Mouse (Mus musculus) liver, postnatal 0 days (tissue): ENCODE results near the gene Col9a3. TPM values are rescaled to one million over a fixed set of nuclear protein-coding genes. Genes with fewer than 3 reads are reported as not detected.
A peak's percentile ranks its signal among the peaks of the same experiment; 100 is the strongest.

Experiments used
- ATAC-seq: fragments of 200-750 bp; cut with Nextera tagmentation; 2 replicates; pipeline ENCODE4 v1.8.0; 2017; ENCODE audit warnings: mild to moderate bottlenecking, moderate library complexity
- DNase-seq: peaks from one replicate; pipeline ENCODE4 v3.0.0-alpha.2; 2016
- H3K27ac ChIP-seq: fragments of 300-500 bp; sonication (generic); 2 replicates; pipeline ENCODE4 v1.5.1; 2014; ENCODE audit warnings: antibody characterized with exemption, moderate library complexity, mild to moderate bottlenecking, low read depth
- H3K27me3 ChIP-seq: fragments of 300-500 bp; sonication (generic); 2 replicates; pipeline ENCODE4 v1.6.1; 2014; ENCODE audit warnings: low read length, control low read depth, mixed read lengths; ENCODE audit not compliant: insufficient read depth
- H3K36me3 ChIP-seq: fragments of 300-500 bp; sonication (generic); replicated peaks from 2 replicates; pipeline ENCODE4 v1.6.1; 2014; ENCODE audit warnings: mild to moderate bottlenecking, control low read depth, low read length, moderate library complexity, mixed read lengths; ENCODE audit not compliant: insufficient read depth
- H3K4me1 ChIP-seq: fragments of 300-500 bp; sonication (generic); 2 replicates; pipeline ENCODE4 v1.6.1; 2014; ENCODE audit warnings: antibody characterized with exemption, mild to moderate bottlenecking, control low read depth; ENCODE audit not compliant: insufficient read depth
- H3K4me2 ChIP-seq: fragments of 300-500 bp; sonication (generic); 2 replicates; pipeline ENCODE4 v1.6.1; 2014; ENCODE audit warnings: low read depth, mild to moderate bottlenecking, low read length, moderate library complexity, mixed read lengths
- H3K4me3 ChIP-seq: fragments of 300-500 bp; sonication (generic); 2 replicates; pipeline ENCODE4 v1.5.1; 2014; ENCODE audit warnings: low read depth, low read length
- H3K9ac ChIP-seq: fragments of 300-500 bp; sonication (generic); replicated peaks from 2 replicates; pipeline ENCODE4 v1.6.1; 2014; ENCODE audit warnings: mild to moderate bottlenecking, moderate library complexity
- H3K9me3 ChIP-seq: fragments of 300-500 bp; sonication (generic); 2 replicates; pipeline ENCODE4 v1.6.1; 2016; ENCODE audit warnings: mild to moderate bottlenecking, control low read depth, low read length, mixed read lengths
- CTCF ChIP-seq: sonication (generic); IDR thresholded peaks from 2 replicates; pipeline ENCODE4 v1.5.1; 2016; ENCODE audit warnings: antibody characterized with exemption, low read depth
- EP300 ChIP-seq: IDR thresholded peaks from 2 replicates; pipeline ENCODE4 v1.6.1; 2016; ENCODE audit warnings: antibody characterized with exemption, low read depth, mild to moderate bottlenecking
- WGBS: fragments of 180-500 bp; shearing (Covaris S2); extraction: QIAGEN DNeasy Blood & Tissue Kit; methylation state at CpG from one replicate; pipeline ENCODE4 v1.1.7; 2014; ENCODE audit not compliant: insufficient replicate concordance; 5-methylcytosine and 5-hydroxymethylcytosine counted together
- polyA plus RNA-seq: library from polyadenylated mRNA; unstranded; fragments of >200 nt; fragmentation: Nextera tagmentation; extraction: Ambion mirVana; gene quantifications from 2 replicates; pipeline ENCODE4 v1.2.1, GENCODE M21; 2015

Col9a3 gene
- polyA plus RNA-seq, 1 experiment from 2014 or later = 0.63 TPM

DNA sequence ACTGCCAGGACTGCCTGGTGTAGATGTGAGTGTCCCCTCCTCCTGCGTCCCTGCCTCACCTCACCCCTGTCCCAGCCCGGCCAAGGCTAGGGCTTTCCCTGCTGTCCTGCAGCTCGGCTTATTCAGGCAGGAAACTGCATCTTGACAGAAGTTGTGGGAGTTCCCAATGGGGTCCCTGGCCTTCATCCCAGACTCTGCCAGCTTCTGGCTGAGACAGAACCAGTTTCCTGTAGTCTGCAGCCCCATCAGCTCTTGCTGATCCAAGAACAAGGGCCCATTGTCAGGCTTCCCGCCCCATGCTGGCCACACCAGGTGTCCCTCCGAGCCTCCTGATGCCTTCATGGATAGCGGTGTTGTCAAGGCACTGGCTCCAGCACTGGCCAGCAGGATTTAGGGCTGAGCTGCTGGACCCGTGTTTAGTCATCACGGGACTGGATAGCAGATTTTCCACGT lies 3.0 kb downstream of the Col9a3 start:
- H3K4me2 ChIP-seq = no peak overlapping the region
- no peaks in the 10 kb centered on the region for H3K9me3 ChIP-seq
- H3K4me1 ChIP-seq = no peaks in the 10 kb centered on the region
- DNase-seq (no peak), ATAC-seq (no peak)
- no peak overlapping the region for H3K9ac ChIP-seq
- no peak overlapping the region for H3K27ac ChIP-seq
- H3K36me3 ChIP-seq = no peaks in the 10 kb centered on the region
- WGBS = 32% methylated on average over 9 of the region's 9 CpGs
- H3K27me3 ChIP-seq = peaks cover 12% of the 10 kb centered on the region; the same call in 1 of the 2 replicates
- no peak overlapping the region for H3K4me3 ChIP-seq
- TF ChIP-seq EP300 = no peak
- TF ChIP-seq CTCF = no peak

DNA sequence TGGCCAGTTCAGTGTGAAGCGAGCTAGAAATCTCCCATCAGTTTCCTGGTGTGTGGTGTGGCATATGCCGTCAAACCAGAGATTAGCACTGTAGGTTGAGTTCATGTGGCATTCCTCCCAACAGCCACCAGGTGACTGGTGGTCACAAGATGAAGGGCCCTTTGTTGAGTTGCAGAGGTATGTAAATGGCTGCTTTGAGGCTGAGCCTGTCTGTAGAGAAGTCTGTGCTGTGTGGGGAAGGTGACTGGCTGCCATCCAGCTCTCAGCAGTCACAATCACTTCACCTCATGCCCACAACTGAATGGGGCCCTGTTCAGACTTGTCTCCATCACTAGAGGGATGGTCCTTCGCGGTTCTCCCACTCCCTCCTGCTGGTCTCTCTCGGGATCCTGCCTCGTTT lies 7.2 kb downstream of the Col9a3 start:
- no peak overlapping the region for H3K27ac ChIP-seq
- H3K4me2 ChIP-seq = no peak overlapping the region
- WGBS = 66% methylated on average over 6 of the region's 6 CpGs
- H3K36me3 ChIP-seq = no peaks in the 10 kb centered on the region
- H3K9ac ChIP-seq = no peak overlapping the region
- TF ChIP-seq EP300 = no peak
- no peak for TF ChIP-seq CTCF
- no peaks in the 10 kb centered on the region for H3K27me3 ChIP-seq
- H3K4me1 ChIP-seq = peaks cover under 1% of the 10 kb centered on the region; the same call in 1 of the 2 replicates
- ATAC-seq = no peak
- no peak overlapping the region for H3K4me3 ChIP-seq
- no peaks in the 10 kb centered on the region for H3K9me3 ChIP-seq
- DNase-seq = no peak

DNA sequence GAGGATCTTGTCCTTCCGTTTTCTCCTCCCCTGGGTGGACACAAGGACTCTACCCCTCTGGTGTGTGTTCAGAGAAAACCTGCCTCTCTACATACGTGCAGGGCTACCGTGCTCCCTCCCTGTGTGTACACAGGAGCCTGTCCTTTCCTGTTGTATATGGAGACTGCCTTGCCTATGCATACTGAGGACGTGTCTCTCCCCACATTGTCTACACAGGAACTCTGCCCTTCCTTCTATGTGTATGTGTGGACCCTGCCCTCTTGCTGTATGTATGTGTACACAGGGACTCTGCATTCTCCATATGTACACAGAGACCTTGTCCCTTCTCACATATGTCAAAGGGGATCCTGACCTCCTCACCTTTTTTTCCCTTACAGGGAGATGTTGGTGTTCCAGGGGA lies 12.7 kb downstream of the Col9a3 start:
- H3K9me3 ChIP-seq = no peaks in the 10 kb centered on the region
- H3K9ac ChIP-seq = no peak overlapping the region
- TF ChIP-seq CTCF = no peak
- no peak for TF ChIP-seq EP300
- no peaks in the 10 kb centered on the region for H3K27me3 ChIP-seq
- H3K4me2 ChIP-seq = no peak overlapping the region
- DNase-seq = no peak
- H3K36me3 ChIP-seq = no peaks in the 10 kb centered on the region
- H3K4me1 ChIP-seq = peaks cover 5% of the 10 kb centered on the region; the same call in 1 of the 2 replicates
- H3K27ac ChIP-seq = peak overlapping the region; percentile 35; the same call in 1 of the 2 replicates
- H3K4me3 ChIP-seq = no peak overlapping the region
- ATAC-seq = peak; percentile 55
- 52% methylated on average over 4 of the region's 4 CpGs for WGBS

DNA sequence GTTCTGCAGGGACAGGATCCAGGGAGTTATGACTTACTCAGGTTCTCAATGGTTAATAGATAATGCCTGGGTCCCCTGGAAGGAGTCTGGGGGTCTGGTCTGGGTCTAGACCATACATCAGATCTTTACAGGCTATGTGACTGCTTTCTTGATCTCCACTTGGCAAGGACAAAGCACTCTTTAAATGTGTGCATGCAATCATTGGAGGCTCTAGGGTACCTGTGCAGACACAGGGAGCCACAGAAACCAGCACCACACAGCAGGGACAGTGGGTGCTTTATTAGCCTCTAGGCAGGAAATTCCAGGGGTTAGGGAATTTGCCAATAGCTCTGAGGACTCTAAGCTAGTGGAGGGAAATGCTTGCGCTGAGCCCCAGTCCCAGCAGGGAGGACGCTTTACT lies 14.3 kb downstream of the Col9a3 start:
- Histone ChIP-seq H3K4me2 (no peak overlapping the region), H3K9ac (no peak overlapping the region), H3K36me3 (no peaks in the 10 kb centered on the region), H3K9me3 (no peaks in the 10 kb centered on the region), H3K4me3 (no peak overlapping the region), H3K4me1 (peaks cover 5% of the 10 kb centered on the region; the same call in 1 of the 2 replicates), H3K27me3 (no peaks in the 10 kb centered on the region), H3K27ac (no peak overlapping the region)
- TF ChIP-seq CTCF (no peak), EP300 (no peak)
- ATAC-seq (no peak), DNase-seq (no peak)
- WGBS = 66% methylated on average over 2 of the region's 2 CpGs

DNA sequence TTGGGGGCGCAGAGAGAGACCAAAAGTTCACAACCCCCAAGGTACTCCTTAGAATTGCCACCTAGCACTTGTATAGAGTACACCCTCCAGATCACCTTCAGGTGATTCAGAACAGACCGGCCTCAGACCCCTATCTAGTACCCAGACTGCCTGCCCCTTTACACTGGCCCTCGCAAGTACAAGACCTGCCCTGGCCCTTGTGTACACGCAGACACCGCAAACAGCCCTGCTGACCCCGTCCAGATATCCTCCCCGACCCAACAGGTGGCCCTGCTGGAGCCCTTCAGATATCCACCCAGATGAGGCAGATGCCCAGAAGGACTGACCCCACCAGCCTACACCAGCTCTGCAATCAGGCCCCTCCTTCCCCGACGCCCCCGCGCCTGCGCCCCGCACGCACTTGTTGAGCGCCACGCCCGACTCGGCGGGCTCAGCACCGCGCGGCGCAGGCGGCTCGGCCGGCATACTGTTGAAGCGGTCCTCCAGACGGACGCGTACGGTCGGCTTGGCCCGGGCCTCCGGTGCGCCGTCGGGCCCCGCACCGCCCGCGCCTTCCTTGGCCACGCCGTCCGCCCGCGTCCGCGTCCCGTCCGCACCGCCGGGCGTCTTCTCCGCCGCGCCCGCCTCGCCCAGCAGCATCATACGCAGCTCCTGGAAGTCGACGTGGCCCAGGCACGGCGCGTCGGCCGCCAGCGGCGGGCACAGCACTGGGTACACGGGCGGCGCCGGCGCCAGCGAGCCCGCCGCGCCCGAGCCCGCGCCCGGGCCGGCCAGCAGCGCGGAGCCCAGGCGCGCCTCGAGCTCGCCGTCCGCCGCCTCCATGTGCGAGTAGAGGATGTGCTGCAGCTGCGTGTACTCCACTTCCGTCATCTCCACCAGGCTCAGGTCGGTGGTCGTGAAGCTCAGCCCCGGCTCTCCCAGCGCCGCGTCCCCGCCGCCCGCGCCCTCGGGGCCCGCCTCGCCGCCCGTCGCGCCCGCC lies 44.3 kb downstream of the Col9a3 start:
- no peaks in the 10 kb centered on the region for H3K36me3 ChIP-seq
- H3K9ac ChIP-seq = no peak overlapping the region
- H3K4me1 ChIP-seq = no peaks in the 10 kb centered on the region
- peaks cover 28% of the 10 kb centered on the region for H3K27me3 ChIP-seq
- no peak overlapping the region for H3K27ac ChIP-seq
- H3K4me2 ChIP-seq = peak overlapping the region; percentile 18
- TF ChIP-seq CTCF (no peak), EP300 (no peak)
- H3K9me3 ChIP-seq = peaks cover 14% of the 10 kb centered on the region
- ATAC-seq (peak; percentile 65; the same call in 1 of the 2 replicates), DNase-seq (no peak)
- peak overlapping the region; percentile 4; the same call in 1 of the 2 replicates for H3K4me3 ChIP-seq
- WGBS = 7% methylated on average over 61 of the region's 112 CpGs

DNA sequence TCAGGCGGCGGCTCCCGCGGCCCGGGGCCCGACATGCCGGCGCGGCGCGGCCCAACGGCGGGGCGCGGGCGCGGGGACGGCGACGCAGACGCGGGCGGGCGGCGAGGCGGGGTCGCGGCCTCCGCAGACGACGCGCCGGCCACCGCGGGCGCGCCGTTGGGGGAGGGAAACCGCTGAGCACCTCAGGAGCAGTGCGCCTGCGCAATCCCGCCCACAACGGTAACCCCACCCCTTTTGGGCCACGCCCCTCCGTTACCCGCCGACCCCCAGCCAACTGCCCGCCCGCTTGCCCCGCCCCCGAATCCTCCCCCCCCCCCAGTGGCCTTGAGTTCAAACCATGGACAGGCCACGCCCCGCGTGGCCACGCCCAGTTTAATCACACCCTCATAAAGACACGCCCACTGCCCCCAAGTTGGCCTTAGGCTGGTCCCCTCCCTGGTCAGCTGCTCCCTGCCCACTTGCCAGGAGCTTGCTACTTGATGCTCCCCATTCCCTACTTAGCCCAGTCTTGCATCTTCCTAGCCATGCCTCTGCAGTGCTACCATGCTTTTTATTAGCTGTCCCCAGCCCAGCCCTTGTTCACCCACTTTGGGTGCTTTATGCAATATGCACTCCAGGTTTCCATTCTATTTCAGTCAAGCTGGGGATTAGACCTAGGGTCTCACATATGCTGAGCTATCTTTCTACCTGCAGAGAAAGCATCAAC lies 45.1 kb downstream of the Col9a3 start, which contains the start of gene Tcfl5:
TSS of gene Tcfl5 (minus strand) at position 154 of the 706 bp plus-strand sequence.
- Histone ChIP-seq H3K27me3 (peaks cover 28% of the 10 kb centered on the region), H3K4me2 (peak within 1 kb of the TSS; percentile 18), H3K4me1 (no peaks in the 10 kb centered on the region), H3K36me3 (no peaks in the 10 kb centered on the region), H3K27ac (no peak within 1 kb of the TSS), H3K4me3 (peak within 1 kb of the TSS; percentile 4; the same call in 1 of the 2 replicates), H3K9ac (no peak within 1 kb of the TSS), H3K9me3 (peaks cover 14% of the 10 kb centered on the region)
- DNase-seq = peak; percentile 28
- no peak for TF ChIP-seq CTCF
- no peak for TF ChIP-seq EP300
- WGBS = 14% methylated on average over 17 of the region's 56 CpGs
- ATAC-seq = no peak
